Mouse (Mus musculus) ES-E14 (cell line): ENCODE data around the gene Rnf144a.

Experiments used
- CHD2 ChIP-seq: IDR thresholded peaks from 2 replicates; pipeline ENCODE4 v1.6.1; 2014; ENCODE audit warnings: mild to moderate bottlenecking, low read depth, low read length, inconsistent platforms
- HCFC1 ChIP-seq: IDR thresholded peaks from 2 replicates; pipeline ENCODE4 v1.6.1; 2012; ENCODE audit warnings: low read length, inconsistent platforms, borderline replicate concordance; ENCODE audit not compliant: insufficient read depth
- MAFK ChIP-seq: IDR thresholded peaks from 2 replicates; pipeline ENCODE4 v1.6.1; 2014; ENCODE audit warnings: mild to moderate bottlenecking, low read depth, low read length, inconsistent platforms; ENCODE audit not compliant: insufficient read depth
- ZC3H11A ChIP-seq: IDR thresholded peaks from 2 replicates; pipeline ENCODE4 v1.6.1; 2012; ENCODE audit warnings: low read depth, mild to moderate bottlenecking, inconsistent platforms, low read length, borderline replicate concordance
- ZNF384 ChIP-seq: IDR thresholded peaks from 2 replicates; pipeline ENCODE4 v1.6.1; 2012; ENCODE audit warnings: low read depth, low read length, inconsistent platforms

GRCm38 (mm10) chr12:26413961-26414411 lies 1.1 kb downstream of the Rnf144a start:
- TF ChIP-seq ZC3H11A: no peak
- no peak for TF ChIP-seq ZNF384
- TF ChIP-seq CHD2: no peak
- TF ChIP-seq HCFC1: no peak
- no peak for TF ChIP-seq MAFK
